Mouse (Mus musculus): Measurements from ENCODE around the gene Yy1.

GRCm38 (mm10) chr12:108835208-108835839 lies 42.6 kb downstream of the Yy1 start:
- TF ChIP-seq POLR2A (IDR thresholded peaks at IDR 0.05; ENCODE audit: extremely low read depth, insufficient read depth, low read length) (no peak), CTCF (IDR thresholded peaks at IDR 0.05; ENCODE audit: extremely low read depth, insufficient read depth, low read length) (no peak)

Data from cortical plate, adult 2 months (tissue).